ENCODE assay signal across 14 mouse cellular contexts in genomic region chr4:64124387-64125088, GRCm38 (mm10).
"Had no signal": no experiment of that assay in that cellular context is flagged by ENCODE, and none has a peak within 500 bp of the region (broad histone marks: within the 10 kb centered on the region; RNA-seq: fewer than 3 reads in every experiment).

No protein-coding gene starts in this region.

- H3K9ac ChIP-seq: liver, embryonic 12.5 days; lung, embryonic 14.5 days; midbrain, embryonic 15.5 days; neural tube, embryonic 13.5 days had no signal

- H3K4me2 ChIP-seq: liver, embryonic 12.5 days; lung, embryonic 14.5 days; midbrain, embryonic 11.5 days; midbrain, embryonic 15.5 days; neural tube, embryonic 13.5 days had no signal

- H3K4me3 ChIP-seq: liver, embryonic 12.5 days; megakaryocyte, embryonic 14.5 days; midbrain, embryonic 15.5 days; neural tube, embryonic 13.5 days had no signal

- H3K36me3 ChIP-seq: liver, embryonic 12.5 days; midbrain, embryonic 15.5 days; neural tube, embryonic 13.5 days had no signal

- H3K4me1 ChIP-seq: liver, embryonic 12.5 days; megakaryocyte, embryonic 14.5 days; midbrain, embryonic 15.5 days; neural tube, embryonic 13.5 days had no signal

- H3K27ac ChIP-seq: kidney, postnatal 0 days; liver, embryonic 12.5 days; macrophage; midbrain, embryonic 15.5 days; neural tube, embryonic 13.5 days had no signal

- H3K9me3 ChIP-seq: liver, embryonic 12.5 days; megakaryocyte, embryonic 14.5 days; midbrain, embryonic 15.5 days; neural tube, embryonic 13.5 days had no signal

- H3K27me3 ChIP-seq: liver, embryonic 12.5 days; megakaryocyte, embryonic 14.5 days; midbrain, embryonic 15.5 days; neural tube, embryonic 13.5 days had no signal

- DNase-seq: kidney, adult 9 months; kidney, postnatal 36 days; lung, embryonic 14.5 days; lung, postnatal 14 days; right cerebral cortex, adult 18-20 months; right cerebral cortex, postnatal 25 days; thymus, postnatal 36 days had no signal

- ATAC-seq: liver, embryonic 12.5 days; midbrain, embryonic 15.5 days had no signal
